Mouse (Mus musculus) neural tube, embryonic 14.5 days (tissue): ENCODE data around the gene Ebp. TPM values are rescaled to one million over a fixed set of nuclear protein-coding genes. Genes with fewer than 3 reads are reported as not detected.

Source experiments
- ATAC-seq: fragments of 200-750 bp; cut with Nextera tagmentation; 2 replicates; pipeline ENCODE4 v1.8.0; 2017; ENCODE audit warnings: low read depth, mild to moderate bottlenecking, moderate TSS enrichment, moderate library complexity
- H3K27ac ChIP-seq: fragments of 300-500 bp; sonication (generic); 2 replicates; pipeline ENCODE4 v1.5.1; 2014; ENCODE audit warnings: low read depth, mild to moderate bottlenecking, control low read depth, low read length, moderate library complexity, mixed read lengths
- H3K27me3 ChIP-seq: fragments of 300-500 bp; sonication (generic); 2 replicates; pipeline ENCODE4 v1.6.1; 2014; ENCODE audit warnings: low read length; ENCODE audit not compliant: control insufficient read depth, insufficient read depth
- H3K36me3 ChIP-seq: fragments of 300-500 bp; sonication (generic); 2 replicates; pipeline ENCODE4 v1.6.1; 2014; ENCODE audit warnings: low read length, mixed read lengths; ENCODE audit not compliant: control insufficient read depth, insufficient read depth
- H3K4me1 ChIP-seq: fragments of 300-500 bp; sonication (generic); 2 replicates; pipeline ENCODE4 v1.6.1; 2014; ENCODE audit warnings: low read length; ENCODE audit not compliant: control insufficient read depth, insufficient read depth
- H3K4me2 ChIP-seq: fragments of 300-500 bp; sonication (generic); 2 replicates; pipeline ENCODE4 v1.6.1; 2014; ENCODE audit warnings: mild to moderate bottlenecking, low read depth, low read length, control low read depth
- H3K4me3 ChIP-seq: fragments of 300-500 bp; sonication (generic); 2 replicates; pipeline ENCODE4 v1.5.1; 2014; ENCODE audit warnings: low read depth, low read length, control low read depth, mixed read lengths
- H3K9ac ChIP-seq: fragments of 300-500 bp; sonication (generic); replicated peaks from 2 replicates; pipeline ENCODE4 v1.6.1; 2014; ENCODE audit warnings: low read depth, mild to moderate bottlenecking, control low read depth, low read length, mixed read lengths
- H3K9me3 ChIP-seq: fragments of 300-500 bp; sonication (generic); 2 replicates; pipeline ENCODE4 v1.6.1; 2016; ENCODE audit warnings: low read length; ENCODE audit not compliant: control insufficient read depth
- WGBS: fragments of 180-500 bp; shearing (Covaris S2); extraction: QIAGEN DNeasy Blood & Tissue Kit; methylation state at CpG from one replicate; pipeline ENCODE4 v1.1.7; 2014; 5-methylcytosine and 5-hydroxymethylcytosine counted together
- polyA plus RNA-seq: library from polyadenylated mRNA; unstranded; fragments of >200 nt; fragmentation: Nextera tagmentation; extraction: Ambion mirVana; gene quantifications from 2 replicates; pipeline ENCODE4 v1.2.1, GENCODE M21; 2014

The Ebp gene
- polyA plus RNA-seq: 31.8 and 37.4 TPM in 2 replicates

DNA sequence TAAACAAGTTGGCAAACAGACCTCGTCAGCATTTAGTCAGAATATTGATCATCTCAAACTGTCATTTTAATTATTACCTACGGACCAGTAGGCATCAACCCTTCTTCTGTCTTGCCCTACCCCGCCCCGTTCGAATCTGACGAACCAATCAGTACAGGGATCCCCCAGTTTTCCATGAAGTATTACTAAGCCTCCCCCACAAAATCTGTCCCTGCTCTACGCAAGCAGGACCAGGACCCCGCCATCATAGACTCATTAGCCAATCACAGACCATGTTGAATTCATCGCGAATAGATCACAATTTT is at the start of gene Ebp:
Gene Ebp (minus strand): TSS at position 94 of the 305 bp plus-strand sequence.
- Histone ChIP-seq H3K27ac (peak within 1 kb of the TSS; percentile 34), H3K36me3 (no peaks in the 10 kb centered on the region), H3K9ac (peak within 1 kb of the TSS; percentile 59), H3K4me3 (peak within 1 kb of the TSS; percentile 47), H3K4me2 (peak within 1 kb of the TSS; percentile 47), H3K9me3 (no peaks in the 10 kb centered on the region), H3K27me3 (no peaks in the 10 kb centered on the region), H3K4me1 (no peaks in the 10 kb centered on the region)
- ATAC-seq: peak; percentile 67
- WGBS: 16% methylated on average over 10 of the region's 10 CpGs

DNA sequence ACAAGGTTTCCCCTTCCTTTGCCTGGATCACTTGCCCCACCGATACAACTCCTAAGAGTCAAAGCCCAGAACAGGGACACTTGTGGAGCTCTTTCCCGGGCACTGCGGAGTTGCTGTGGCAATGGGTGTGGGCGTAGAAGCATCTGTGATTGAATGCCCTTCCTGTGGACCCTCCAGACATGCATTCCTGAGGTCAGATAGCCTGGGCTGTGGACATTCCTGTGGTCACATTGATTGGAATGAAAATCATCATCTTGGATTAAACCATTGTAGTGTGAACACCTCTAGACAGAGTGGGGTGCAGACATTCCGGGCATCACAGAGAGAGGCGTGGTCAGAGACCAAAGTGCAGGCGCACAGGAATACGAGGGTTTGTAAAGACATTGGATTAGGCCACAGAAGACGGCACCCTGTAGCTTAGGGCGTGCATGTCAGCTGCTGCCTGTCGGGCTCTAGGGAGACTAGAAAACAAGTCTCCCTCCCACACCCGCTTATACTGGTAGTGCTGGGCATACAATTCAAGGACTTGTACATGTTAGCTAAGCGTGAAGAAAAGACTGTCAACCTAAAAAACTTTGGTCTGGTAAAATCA is 45.6 kb upstream of the Ebp start:
- ATAC-seq: no peak
- no peak overlapping the region for H3K4me3 ChIP-seq
- H3K27me3 ChIP-seq: no peaks in the 10 kb centered on the region
- H3K27ac ChIP-seq: no peak overlapping the region
- no peaks in the 10 kb centered on the region for H3K4me1 ChIP-seq
- no peaks in the 10 kb centered on the region for H3K36me3 ChIP-seq
- 82% methylated on average over 13 of the region's 13 CpGs for WGBS
- H3K9ac ChIP-seq: no peak overlapping the region
- no peaks in the 10 kb centered on the region for H3K9me3 ChIP-seq
- no peak overlapping the region for H3K4me2 ChIP-seq

DNA sequence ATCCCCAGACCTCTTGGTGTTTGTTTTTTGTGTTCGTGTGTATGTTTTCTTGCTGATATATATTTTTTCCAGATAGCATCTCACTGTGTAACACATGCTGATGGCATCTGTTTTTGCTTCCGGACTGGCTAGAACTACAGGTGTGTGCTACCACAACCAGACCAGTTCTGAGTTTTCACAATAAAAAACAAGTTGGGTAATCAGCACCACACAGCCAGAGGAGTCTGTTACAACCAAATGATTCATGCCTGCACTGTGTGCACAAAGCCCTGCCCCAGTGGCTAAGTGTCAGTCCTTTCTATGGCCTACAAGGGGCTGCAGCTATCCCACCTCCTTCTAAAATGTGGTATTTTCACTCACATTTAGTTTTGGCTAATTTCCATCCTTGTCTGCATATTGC is 43.4 kb upstream of the Ebp start:
- Histone ChIP-seq H3K27ac (no peak overlapping the region), H3K9ac (no peak overlapping the region), H3K4me1 (no peaks in the 10 kb centered on the region), H3K4me3 (no peak overlapping the region), H3K9me3 (no peaks in the 10 kb centered on the region), H3K4me2 (no peak overlapping the region), H3K27me3 (no peaks in the 10 kb centered on the region), H3K36me3 (no peaks in the 10 kb centered on the region)
- ATAC-seq: no peak
- WGBS: 86% methylated on average over 2 of the region's 2 CpGs

DNA sequence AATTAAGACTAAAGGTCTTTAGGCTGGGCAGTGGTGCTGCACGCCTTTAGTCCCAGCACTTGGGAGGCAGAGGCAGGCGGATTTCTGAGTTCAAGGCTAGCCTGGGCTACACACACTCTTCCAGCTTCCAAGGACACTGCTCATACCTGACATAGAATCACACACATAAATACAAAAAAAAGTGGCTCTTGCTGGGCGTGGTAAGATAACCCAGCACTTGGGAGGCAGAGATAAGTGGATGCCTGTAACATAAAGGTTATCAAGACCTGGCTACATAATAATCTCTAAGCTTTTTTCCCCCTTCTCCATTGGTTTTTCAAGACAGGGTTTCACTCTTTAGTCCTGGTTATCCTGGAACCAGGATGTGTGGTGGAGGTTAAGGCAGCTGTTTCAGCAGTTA is 40.3 kb upstream of the Ebp start:
- no peaks in the 10 kb centered on the region for H3K36me3 ChIP-seq
- no peak for ATAC-seq
- 83% methylated on average over 3 of the region's 3 CpGs for WGBS
- no peaks in the 10 kb centered on the region for H3K9me3 ChIP-seq
- no peak overlapping the region for H3K27ac ChIP-seq
- H3K4me1 ChIP-seq: no peaks in the 10 kb centered on the region
- no peak overlapping the region for H3K9ac ChIP-seq
- H3K4me2 ChIP-seq: no peak overlapping the region
- H3K4me3 ChIP-seq: no peak overlapping the region
- H3K27me3 ChIP-seq: no peaks in the 10 kb centered on the region

DNA sequence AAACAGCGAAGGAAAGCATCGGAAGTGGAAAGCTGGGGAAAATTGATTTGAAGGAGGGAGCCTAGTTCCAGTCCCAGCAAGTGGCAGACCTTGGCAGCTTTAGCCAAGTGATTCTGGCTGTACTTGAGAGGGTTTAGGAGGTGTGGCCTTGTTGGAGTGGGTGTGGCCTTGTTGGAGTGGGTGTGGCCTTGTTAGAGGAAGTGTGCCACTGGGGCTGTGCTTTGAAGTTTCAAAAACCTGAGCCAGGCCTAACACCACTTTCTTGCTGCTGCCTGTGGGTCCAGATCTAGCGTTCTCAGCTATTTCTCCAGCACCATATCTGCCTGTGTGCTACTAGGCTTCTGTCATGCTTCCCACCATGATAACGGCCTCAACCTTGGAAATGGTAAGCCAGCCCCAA is 37.0 kb upstream of the Ebp start:
- H3K36me3 ChIP-seq: no peaks in the 10 kb centered on the region
- H3K9me3 ChIP-seq: no peaks in the 10 kb centered on the region
- no peak overlapping the region for H3K4me3 ChIP-seq
- H3K4me2 ChIP-seq: no peak overlapping the region
- 71% methylated on average over 4 of the region's 4 CpGs for WGBS
- H3K27ac ChIP-seq: no peak overlapping the region
- ATAC-seq: no peak
- no peak overlapping the region for H3K9ac ChIP-seq
- H3K27me3 ChIP-seq: no peaks in the 10 kb centered on the region
- H3K4me1 ChIP-seq: no peaks in the 10 kb centered on the region

DNA sequence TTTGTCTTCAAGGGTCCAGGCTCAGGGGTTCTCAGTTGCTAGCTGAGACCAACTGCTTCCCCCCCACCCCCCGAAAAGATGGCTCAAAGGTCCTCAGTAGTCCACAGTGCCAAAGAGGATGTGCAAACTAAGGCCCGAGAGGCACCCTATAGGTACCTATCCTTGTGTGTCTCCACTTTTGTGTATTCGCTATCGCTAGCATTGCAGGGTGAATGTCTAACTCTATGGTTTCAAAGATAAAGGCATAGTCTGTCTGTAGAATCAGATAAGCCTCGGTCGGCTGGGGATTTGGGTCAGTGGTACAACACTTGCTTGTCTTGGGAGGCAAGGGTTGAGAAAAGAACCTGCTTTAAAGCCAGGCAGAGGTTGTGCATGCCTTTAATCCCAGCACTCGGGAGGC is 30.2 kb upstream of the Ebp start:
- ATAC-seq: no peak
- Histone ChIP-seq H3K9me3 (no peaks in the 10 kb centered on the region), H3K4me2 (no peak overlapping the region), H3K36me3 (no peaks in the 10 kb centered on the region), H3K27me3 (no peaks in the 10 kb centered on the region), H3K27ac (no peak overlapping the region), H3K9ac (no peak overlapping the region), H3K4me1 (no peaks in the 10 kb centered on the region), H3K4me3 (no peak overlapping the region)
- whole genome bisulfite sequencing: 92% methylated on average over 7 of the region's 7 CpGs

DNA sequence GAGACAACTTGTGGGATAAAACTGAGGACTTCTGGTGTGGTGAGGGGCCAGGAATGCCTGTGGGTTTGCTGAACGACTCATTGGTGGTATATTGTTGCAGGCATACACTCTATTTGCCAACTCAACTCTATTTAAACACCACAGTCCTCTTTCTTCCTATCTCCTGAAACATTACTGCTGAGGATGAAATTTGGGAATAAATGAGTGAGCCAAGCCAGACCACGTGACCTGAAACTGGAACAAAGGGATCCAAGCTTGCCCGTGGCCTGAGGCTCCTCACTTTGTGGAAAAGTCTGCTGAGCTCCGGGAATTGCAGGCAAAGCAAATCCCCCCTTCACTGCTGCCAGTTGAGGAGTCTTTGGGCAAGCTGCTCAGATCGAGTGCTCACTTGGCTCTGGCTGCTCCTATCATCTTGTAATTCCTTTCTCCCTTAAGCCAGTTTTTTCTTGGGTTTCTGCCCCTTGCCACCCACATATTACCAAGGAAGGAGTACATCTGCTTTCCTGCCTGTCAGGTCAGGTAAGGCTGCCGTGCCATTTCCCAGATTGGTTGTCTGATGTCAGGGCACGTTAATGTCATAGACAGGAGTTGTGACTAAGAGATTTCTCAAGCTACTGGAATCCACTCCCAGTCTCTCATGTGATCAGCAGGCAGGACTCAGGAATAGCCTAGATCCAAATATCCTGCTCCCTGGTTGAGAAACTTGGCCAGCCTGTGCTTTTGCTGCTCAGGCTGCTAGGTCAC is 29.5 kb upstream of the Ebp start:
- 75% methylated on average over 7 of the region's 7 CpGs for WGBS
- H3K4me2 ChIP-seq: no peak overlapping the region
- H3K36me3 ChIP-seq: no peaks in the 10 kb centered on the region
- no peaks in the 10 kb centered on the region for H3K4me1 ChIP-seq
- no peak for ATAC-seq
- H3K27me3 ChIP-seq: no peaks in the 10 kb centered on the region
- H3K4me3 ChIP-seq: no peak overlapping the region
- no peak overlapping the region for H3K9ac ChIP-seq
- no peak overlapping the region for H3K27ac ChIP-seq
- H3K9me3 ChIP-seq: no peaks in the 10 kb centered on the region

DNA sequence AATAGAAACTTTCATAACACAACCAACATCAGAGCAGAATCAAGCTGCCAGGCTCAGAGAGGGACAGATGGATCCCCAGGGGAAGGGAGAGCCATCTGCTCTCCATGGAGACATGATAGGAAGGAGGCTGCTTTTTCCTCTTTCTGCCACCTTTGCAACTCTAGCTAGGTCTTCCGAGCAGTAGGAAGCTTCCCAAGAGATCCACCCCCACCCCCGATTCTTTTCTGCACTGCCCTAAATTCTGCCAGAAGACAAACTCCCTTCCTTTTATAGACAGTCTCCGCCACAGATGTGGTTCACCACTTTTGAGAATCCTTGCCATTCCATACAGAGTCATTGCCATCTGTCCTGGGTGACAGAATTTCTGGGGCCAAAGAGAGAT is 29.0 kb upstream of the Ebp start:
- Histone ChIP-seq H3K4me3 (no peak overlapping the region), H3K36me3 (no peaks in the 10 kb centered on the region), H3K4me2 (no peak overlapping the region), H3K27ac (no peak overlapping the region), H3K27me3 (no peaks in the 10 kb centered on the region), H3K4me1 (no peaks in the 10 kb centered on the region), H3K9ac (no peak overlapping the region), H3K9me3 (no peaks in the 10 kb centered on the region)
- ATAC-seq: no peak
- WGBS: 85% methylated on average over 2 of the region's 3 CpGs

DNA sequence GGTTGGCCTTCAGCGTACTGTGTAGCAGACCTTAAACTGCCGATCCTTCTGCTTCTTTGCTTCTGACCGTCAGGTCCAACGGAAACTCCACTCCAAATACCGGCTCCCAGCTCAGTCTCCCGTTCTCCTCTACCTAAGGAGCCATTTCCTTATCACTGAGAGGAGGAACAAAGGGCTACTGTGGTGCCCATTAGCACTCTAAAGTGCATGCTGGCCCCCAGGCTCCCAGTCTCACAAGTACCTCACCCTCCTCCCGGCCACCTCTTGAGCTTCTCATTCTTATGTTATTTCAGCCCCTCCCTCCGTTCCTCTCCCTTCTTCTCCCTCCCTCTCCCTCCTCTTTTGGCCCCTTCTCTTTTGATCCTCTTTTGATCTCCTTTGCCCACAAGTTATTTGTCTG is 26.3 kb upstream of the Ebp start:
- Histone ChIP-seq H3K36me3 (no peaks in the 10 kb centered on the region), H3K9ac (no peak overlapping the region), H3K4me1 (no peaks in the 10 kb centered on the region), H3K27me3 (no peaks in the 10 kb centered on the region), H3K4me3 (no peak overlapping the region), H3K27ac (no peak overlapping the region), H3K9me3 (no peaks in the 10 kb centered on the region), H3K4me2 (no peak overlapping the region)
- ATAC-seq: no peak
- WGBS: 25% methylated on average over 8 of the region's 8 CpGs
